Mouse (Mus musculus): Measurements from ENCODE around the gene Gna14. TPM values are rescaled to one million over a fixed set of nuclear protein-coding genes. Genes with fewer than 3 reads are reported as not detected.

The Gna14 gene
- polyA plus RNA-seq, 1 experiment, result not detected

DNA sequence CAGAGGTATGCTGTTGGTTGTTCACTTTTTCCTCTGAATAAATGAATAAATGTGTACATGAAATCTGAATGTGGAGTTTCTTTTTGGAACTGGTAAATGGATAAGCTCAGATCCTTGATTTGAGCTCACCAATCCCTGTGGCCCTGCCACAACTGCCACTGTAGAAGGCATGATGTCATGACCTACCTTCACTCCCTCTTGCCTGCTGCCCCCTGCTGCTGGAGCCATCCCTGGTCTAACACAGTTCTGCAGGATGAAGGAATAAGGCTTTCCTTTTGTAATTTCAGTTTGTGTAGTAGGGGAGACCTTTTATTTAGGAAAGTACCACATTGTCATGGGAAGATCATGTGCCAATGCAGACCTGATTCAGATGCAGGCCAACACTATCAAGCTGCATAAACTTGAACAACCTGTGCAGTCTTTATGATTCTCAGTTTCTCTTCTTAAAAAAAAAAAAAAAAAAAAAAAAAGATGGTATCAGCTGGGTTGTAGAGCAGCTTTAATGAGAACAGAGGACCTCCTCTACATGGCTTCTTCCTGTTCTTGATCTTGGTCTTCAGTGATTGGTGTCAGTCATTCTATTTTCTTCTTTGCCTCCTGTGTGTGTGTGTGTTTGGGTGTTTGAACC, 93.8 kb downstream of the Gna14 start:
- H3K4me1 ChIP-seq, result peaks cover 20% of the 10 kb centered on the region
- no peak overlapping the region for H3K4me3 ChIP-seq (replicated peaks)
- no peaks in the 10 kb centered on the region for H3K36me3 ChIP-seq (replicated peaks; ENCODE audit: low read length)
- H3K9me3 ChIP-seq, result no peaks in the 10 kb centered on the region
- no peaks in the 10 kb centered on the region for H3K27me3 ChIP-seq (replicated peaks)
- TF ChIP-seq GATA1 (IDR thresholded peaks at IDR 0.05; ENCODE audit: borderline replicate concordance, low read length), result no peak
- no peak for TF ChIP-seq FLI1 (IDR thresholded peaks at IDR 0.05; ENCODE audit: low read length)

DNA sequence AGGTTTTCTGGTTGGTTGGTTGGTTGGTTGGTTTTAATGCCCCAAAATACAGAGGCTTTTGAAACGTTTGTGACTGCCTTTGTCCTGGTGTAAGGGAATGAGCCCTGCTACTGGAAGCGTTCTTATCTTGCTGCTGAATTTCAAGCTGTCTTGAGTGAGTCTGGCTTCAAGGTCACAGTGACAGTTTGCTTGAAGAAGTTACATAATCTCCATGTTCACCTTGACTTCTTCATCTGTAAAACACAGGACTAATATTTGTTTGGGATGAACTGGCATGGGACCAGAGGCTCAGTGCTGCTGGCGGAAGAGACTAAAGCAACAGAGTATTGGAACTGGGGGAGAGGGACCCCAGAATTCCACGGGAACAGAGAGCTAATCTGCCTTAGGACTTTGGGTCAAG, 94.4 kb downstream of the Gna14 start:
- no peak overlapping the region for H3K4me3 ChIP-seq (replicated peaks)
- H3K4me1 ChIP-seq, result peaks cover 20% of the 10 kb centered on the region
- TF ChIP-seq GATA1 (IDR thresholded peaks at IDR 0.05; ENCODE audit: borderline replicate concordance, low read length), result no peak
- TF ChIP-seq FLI1 (IDR thresholded peaks at IDR 0.05; ENCODE audit: low read length), result no peak

DNA sequence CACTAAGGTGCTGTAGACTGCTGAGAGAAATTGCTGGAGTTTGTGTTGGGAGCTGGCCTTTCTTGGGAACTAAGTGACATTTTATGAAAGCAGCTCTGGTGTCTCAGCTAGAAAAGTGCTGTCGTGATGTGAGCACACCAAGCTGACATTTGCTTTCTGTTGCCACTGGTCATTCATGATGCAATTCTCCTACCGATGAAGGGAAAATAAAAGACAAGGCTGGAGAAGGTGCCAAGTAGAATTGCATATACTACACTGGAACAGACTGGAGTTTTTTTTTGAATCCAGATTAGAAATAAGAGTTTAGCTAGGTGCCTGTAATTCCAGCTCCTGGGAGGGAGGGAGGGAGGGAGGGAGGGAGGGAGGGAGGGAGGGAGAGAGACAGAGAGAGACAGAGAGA, 98.7 kb downstream of the Gna14 start:
- Histone ChIP-seq H3K9me3 (no peaks in the 10 kb centered on the region), H3K27me3 (replicated peaks) (no peaks in the 10 kb centered on the region), H3K4me1 (peaks cover 12% of the 10 kb centered on the region; the same call in 1 of the 2 replicates), H3K4me3 (replicated peaks) (no peak overlapping the region), H3K36me3 (replicated peaks; ENCODE audit: low read length) (no peaks in the 10 kb centered on the region)
- no peak for TF ChIP-seq FLI1 (IDR thresholded peaks at IDR 0.05; ENCODE audit: low read length)
- no peak for TF ChIP-seq GATA1 (IDR thresholded peaks at IDR 0.05; ENCODE audit: borderline replicate concordance, low read length)

More for the DNA sequence above, 94.4 kb downstream of the Gna14 start:
- H3K36me3 ChIP-seq (replicated peaks; ENCODE audit: low read length), result no peaks in the 10 kb centered on the region
- no peaks in the 10 kb centered on the region for H3K27me3 ChIP-seq (replicated peaks)
- H3K9me3 ChIP-seq, result no peaks in the 10 kb centered on the region

DNA sequence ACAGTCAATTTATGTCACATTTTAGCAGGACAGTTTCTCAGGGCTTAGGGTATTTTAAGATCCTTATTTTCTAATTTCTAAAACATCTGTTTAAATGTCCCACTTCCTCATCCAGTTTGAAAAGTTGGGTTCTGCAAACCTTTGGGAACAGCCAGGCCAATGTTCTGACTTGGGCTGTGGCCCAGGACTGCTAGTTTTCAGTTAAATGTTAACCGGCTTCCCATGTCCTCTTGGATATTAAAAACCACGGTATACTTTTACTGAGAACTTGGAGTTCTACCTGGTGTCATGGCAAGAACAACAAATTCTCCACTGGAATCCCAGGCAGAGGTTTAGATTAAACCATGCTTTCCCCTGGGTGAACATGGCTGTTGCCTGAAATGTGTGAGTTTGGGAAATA, 102.9 kb downstream of the Gna14 start:
- Histone ChIP-seq H3K4me3 (replicated peaks) (no peak overlapping the region), H3K4me1 (peaks cover 12% of the 10 kb centered on the region), H3K36me3 (replicated peaks; ENCODE audit: low read length) (no peaks in the 10 kb centered on the region), H3K9me3 (no peaks in the 10 kb centered on the region), H3K27me3 (replicated peaks) (peaks cover 8% of the 10 kb centered on the region)
- no peak for TF ChIP-seq GATA1 (IDR thresholded peaks at IDR 0.05; ENCODE audit: borderline replicate concordance, low read length)
- TF ChIP-seq FLI1 (IDR thresholded peaks at IDR 0.05; ENCODE audit: low read length), result no peak

DNA sequence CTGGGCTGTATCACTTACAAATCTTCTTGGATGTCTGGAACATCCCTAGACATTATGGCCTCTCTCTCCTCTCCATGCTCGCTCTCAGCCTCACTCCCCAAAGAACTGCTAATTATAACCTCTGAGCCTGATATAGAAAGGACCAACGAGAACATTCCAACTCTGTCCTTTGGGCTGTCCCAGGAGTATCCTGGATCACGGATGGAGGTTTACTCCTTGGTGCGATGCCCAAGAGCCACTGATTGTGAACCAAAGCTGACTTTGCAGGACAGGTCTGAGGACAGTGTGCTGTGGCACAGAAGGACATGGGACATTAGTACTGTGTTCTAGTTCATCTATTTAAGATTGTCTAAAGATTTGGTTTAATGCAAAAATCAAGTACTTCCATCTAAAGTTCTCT, 108.1 kb downstream of the Gna14 start:
- Histone ChIP-seq H3K9me3 (no peaks in the 10 kb centered on the region), H3K4me3 (replicated peaks) (no peak overlapping the region), H3K27me3 (replicated peaks) (peaks cover 13% of the 10 kb centered on the region), H3K36me3 (replicated peaks; ENCODE audit: low read length) (no peaks in the 10 kb centered on the region), H3K4me1 (no peaks in the 10 kb centered on the region; the same call in 1 of the 2 replicates)
- TF ChIP-seq FLI1 (IDR thresholded peaks at IDR 0.05; ENCODE audit: low read length), result no peak

DNA sequence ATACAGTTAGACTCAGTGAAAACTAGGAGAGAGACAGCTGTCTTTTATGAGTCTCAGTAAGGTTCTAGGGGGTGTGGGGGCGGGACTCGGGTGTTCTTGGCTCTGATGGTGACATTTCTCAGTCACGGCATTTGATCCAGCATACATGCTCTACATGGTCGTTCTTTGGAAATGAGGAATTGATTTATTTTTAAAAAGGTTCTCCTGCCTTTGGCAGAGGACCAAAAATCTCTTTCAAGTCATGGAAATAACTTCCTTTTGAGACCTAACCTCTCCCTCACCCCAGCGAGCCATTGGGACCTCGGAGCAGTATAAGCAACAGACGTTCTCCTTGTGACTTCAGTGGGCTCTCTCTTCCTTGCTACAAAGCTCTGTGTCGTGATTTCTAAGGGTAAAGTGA, 121.4 kb downstream of the Gna14 start:
- H3K36me3 ChIP-seq (replicated peaks; ENCODE audit: low read length), result no peaks in the 10 kb centered on the region
- H3K27me3 ChIP-seq (replicated peaks), result peaks cover 5% of the 10 kb centered on the region
- peaks cover 4% of the 10 kb centered on the region; the same call in 1 of the 2 replicates for H3K9me3 ChIP-seq
- TF ChIP-seq GATA1 (IDR thresholded peaks at IDR 0.05; ENCODE audit: borderline replicate concordance, low read length), result no peak
- no peak for TF ChIP-seq FLI1 (IDR thresholded peaks at IDR 0.05; ENCODE audit: low read length)
- H3K4me3 ChIP-seq (replicated peaks), result no peak overlapping the region
- no peaks in the 10 kb centered on the region for H3K4me1 ChIP-seq

DNA sequence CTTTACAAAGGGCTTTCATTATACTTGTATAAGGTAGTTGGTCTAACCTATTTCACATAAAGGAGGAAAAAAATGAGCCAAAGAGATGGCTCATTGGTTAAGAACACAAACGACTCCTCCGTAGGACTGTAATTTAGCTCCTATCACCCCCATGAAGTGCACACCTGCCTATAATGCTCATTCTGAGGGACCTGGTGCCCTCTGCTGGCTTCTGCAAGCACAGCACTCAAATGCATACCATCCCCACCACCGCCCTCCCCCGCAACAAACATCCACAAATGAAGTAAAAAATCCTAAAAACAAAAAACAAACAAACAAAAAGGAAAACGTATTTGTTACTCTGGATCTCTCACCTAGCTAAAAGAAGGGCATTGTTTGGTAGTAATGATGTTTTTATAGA, 122.4 kb downstream of the Gna14 start:
- Histone ChIP-seq H3K36me3 (replicated peaks; ENCODE audit: low read length) (no peaks in the 10 kb centered on the region), H3K27me3 (replicated peaks) (peaks cover 11% of the 10 kb centered on the region), H3K4me3 (replicated peaks) (no peak overlapping the region), H3K9me3 (peaks cover 4% of the 10 kb centered on the region; the same call in 1 of the 2 replicates), H3K4me1 (no peaks in the 10 kb centered on the region)
- no peak for TF ChIP-seq GATA1 (IDR thresholded peaks at IDR 0.05; ENCODE audit: borderline replicate concordance, low read length)
- no peak for TF ChIP-seq FLI1 (IDR thresholded peaks at IDR 0.05; ENCODE audit: low read length)

DNA sequence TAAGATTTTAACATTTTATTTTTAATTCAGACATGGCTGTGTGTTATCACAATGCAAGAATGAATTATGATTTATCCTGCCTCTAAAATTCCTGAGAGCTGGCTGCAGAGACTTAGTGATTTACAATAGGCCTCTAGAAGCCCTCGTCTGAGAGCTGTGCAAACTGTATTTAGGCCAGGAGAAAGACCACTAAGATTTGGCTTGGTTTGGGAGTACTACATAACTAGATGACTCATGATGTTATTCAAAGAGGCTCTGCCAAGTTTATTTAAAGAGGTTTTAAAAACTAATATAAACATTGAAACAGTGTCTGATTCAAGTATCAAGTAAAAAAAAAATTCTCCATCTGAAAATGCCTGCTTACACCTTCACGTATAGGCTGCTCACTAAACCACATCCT, 123.0 kb downstream of the Gna14 start:
- no peaks in the 10 kb centered on the region for H3K4me1 ChIP-seq
- peaks cover 13% of the 10 kb centered on the region for H3K27me3 ChIP-seq (replicated peaks)
- H3K9me3 ChIP-seq, result no peaks in the 10 kb centered on the region
- H3K4me3 ChIP-seq (replicated peaks), result no peak overlapping the region
- TF ChIP-seq GATA1 (IDR thresholded peaks at IDR 0.05; ENCODE audit: borderline replicate concordance, low read length), result no peak
- H3K36me3 ChIP-seq (replicated peaks; ENCODE audit: low read length), result no peaks in the 10 kb centered on the region

DNA sequence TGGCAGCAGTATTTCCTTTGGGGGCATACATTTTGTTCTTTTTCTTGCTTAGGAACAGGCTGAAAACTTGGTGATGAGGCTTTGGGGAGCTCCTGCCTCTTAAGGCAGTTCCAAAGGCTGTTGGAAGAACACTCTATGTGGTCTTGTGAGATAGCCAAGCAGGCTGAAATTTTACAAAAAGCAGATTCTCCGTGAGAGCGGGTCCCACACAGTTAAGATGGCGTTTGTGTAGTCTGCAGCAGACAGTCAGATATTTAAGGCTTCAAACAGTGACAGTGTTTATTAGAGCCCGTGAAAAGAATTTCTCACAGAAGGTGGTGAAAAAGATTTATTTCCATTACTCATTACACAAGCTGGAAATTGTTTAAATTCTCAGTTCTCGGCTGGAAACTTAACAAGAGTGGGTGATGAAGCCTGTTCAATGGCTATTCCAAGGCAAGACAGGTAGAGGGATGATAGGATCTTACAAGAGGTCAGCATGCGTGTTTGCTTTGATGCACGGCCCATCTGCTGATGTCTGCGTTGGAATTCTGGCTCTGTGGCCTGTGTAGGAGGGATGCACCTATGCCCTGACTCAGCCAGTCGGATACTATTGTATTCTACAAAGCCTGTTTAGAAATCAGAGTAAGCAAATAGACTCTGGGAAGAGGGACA, 123.8 kb downstream of the Gna14 start:
- no peaks in the 10 kb centered on the region for H3K4me1 ChIP-seq
- H3K36me3 ChIP-seq (replicated peaks; ENCODE audit: low read length), result no peaks in the 10 kb centered on the region
- TF ChIP-seq FLI1 (IDR thresholded peaks at IDR 0.05; ENCODE audit: low read length), result no peak
- TF ChIP-seq GATA1 (IDR thresholded peaks at IDR 0.05; ENCODE audit: borderline replicate concordance, low read length), result no peak
- no peaks in the 10 kb centered on the region for H3K9me3 ChIP-seq
- no peak overlapping the region for H3K4me3 ChIP-seq (replicated peaks)
- H3K27me3 ChIP-seq (replicated peaks), result peaks cover 13% of the 10 kb centered on the region

DNA sequence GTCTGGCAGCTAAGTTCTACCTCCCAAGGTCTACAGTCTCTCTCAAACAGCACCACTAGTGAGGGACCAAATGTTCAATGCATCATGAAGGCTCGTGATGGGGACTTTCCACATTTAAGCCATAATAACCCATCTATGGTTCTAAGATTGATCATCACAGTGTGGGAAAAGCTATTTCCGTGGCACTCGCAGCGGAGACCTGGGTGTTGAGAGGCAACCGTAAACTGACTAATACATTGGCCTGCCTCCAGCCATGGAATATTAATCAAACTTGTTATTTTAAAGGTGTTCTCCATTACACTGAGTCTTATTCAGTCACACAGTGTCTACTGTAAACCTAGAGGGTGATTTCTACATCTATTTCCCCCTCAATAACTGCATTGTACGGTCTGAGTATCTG, 127.1 kb downstream of the Gna14 start:
- no peak overlapping the region for H3K4me3 ChIP-seq (replicated peaks)
- TF ChIP-seq GATA1 (IDR thresholded peaks at IDR 0.05; ENCODE audit: borderline replicate concordance, low read length) (no peak), FLI1 (IDR thresholded peaks at IDR 0.05; ENCODE audit: low read length) (no peak)
- H3K36me3 ChIP-seq (replicated peaks; ENCODE audit: low read length), result no peaks in the 10 kb centered on the region
- H3K4me1 ChIP-seq, result no peaks in the 10 kb centered on the region
- peaks cover 19% of the 10 kb centered on the region for H3K27me3 ChIP-seq (replicated peaks)
- no peaks in the 10 kb centered on the region for H3K9me3 ChIP-seq
